Mouse (Mus musculus): ENCODE results near the gene Camta1.

The Camta1 gene

GRCm38 (mm10) chr4:151778511-151778910 lies 83.2 kb downstream of the Camta1 start:
- DNase-seq, result peak; percentile 33

- no peak for DNase-seq
Measured at GRCm38 (mm10) chr4:151777451-151777850, 84.2 kb downstream of the Camta1 start.

GRCm38 (mm10) chr4:151775441-151775840 lies 86.2 kb downstream of the Camta1 start:
- no peak for DNase-seq

- no peak for DNase-seq
Measured at GRCm38 (mm10) chr4:151773651-151774050, 88.0 kb downstream of the Camta1 start.

- no peak for DNase-seq
Measured at GRCm38 (mm10) chr4:151773007-151773406, 88.7 kb downstream of the Camta1 start.

- DNase-seq, result no peak
Measured at GRCm38 (mm10) chr4:151770697-151771096, 91.0 kb downstream of the Camta1 start.

- DNase-seq, result no peak
Measured at GRCm38 (mm10) chr4:151767786-151768185, 93.9 kb downstream of the Camta1 start.

- no peak for DNase-seq
Measured at GRCm38 (mm10) chr4:151767361-151767760, 94.3 kb downstream of the Camta1 start.

- no peak for DNase-seq
Measured at GRCm38 (mm10) chr4:151765376-151765775, 96.3 kb downstream of the Camta1 start.

GRCm38 (mm10) chr4:151763928-151764327 lies 97.7 kb downstream of the Camta1 start:
- DNase-seq, result peak; percentile 52

- DNase-seq, result peak; percentile 34
Measured at GRCm38 (mm10) chr4:151759095-151759494, 102.6 kb downstream of the Camta1 start.

GRCm38 (mm10) chr4:151758337-151758736 lies 103.3 kb downstream of the Camta1 start:
- peak; percentile 37 for DNase-seq

- DNase-seq, result no peak
Measured at GRCm38 (mm10) chr4:151757261-151757660, 104.4 kb downstream of the Camta1 start.

GRCm38 (mm10) chr4:151756400-151756799 lies 105.3 kb downstream of the Camta1 start:
- no peak for DNase-seq

GRCm38 (mm10) chr4:151753231-151753630 lies 108.4 kb downstream of the Camta1 start:
- DNase-seq, result no peak

GRCm38 (mm10) chr4:151752551-151752950 lies 109.1 kb downstream of the Camta1 start:
- DNase-seq, result no peak

- no peak for DNase-seq
Measured at GRCm38 (mm10) chr4:151751270-151751945, 110.3 kb downstream of the Camta1 start.

GRCm38 (mm10) chr4:151747723-151748122 lies 114.0 kb downstream of the Camta1 start:
- DNase-seq, result no peak

GRCm38 (mm10) chr4:151746002-151746606 lies 115.6 kb downstream of the Camta1 start:
- DNase-seq, result no peak

GRCm38 (mm10) chr4:151741249-151742137 lies 120.2 kb downstream of the Camta1 start:
- DNase-seq, result no peak

- no peak for DNase-seq
Measured at GRCm38 (mm10) chr4:151739348-151739956, 122.2 kb downstream of the Camta1 start.

GRCm38 (mm10) chr4:151738875-151739274 lies 122.8 kb downstream of the Camta1 start:
- DNase-seq, result no peak

GRCm38 (mm10) chr4:151738280-151738679 lies 123.4 kb downstream of the Camta1 start:
- DNase-seq, result no peak

All from retina, postnatal 1 day (tissue).